Mouse (Mus musculus) frontal cortex, adult (tissue): ENCODE data around the gene Irgc1.
"Not testable (repeated sequence)": the region's sequence is repeated elsewhere in the genome, so short reads cannot be mapped to it uniquely, and the experiment has no call there.

Source experiments
- ATAC-seq: cut with Nextera tagmentation; 2 replicates; pipeline ENCODE4 v1.9.2; 2017; ENCODE audit warnings: mild to moderate bottlenecking, moderate library complexity, mixed read lengths; ENCODE audit not compliant: low TSS enrichment

The Irgc1 gene

GRCm38 (mm10) chr7:24435305-24435704 lies 16.8 kb downstream of the Irgc1 start:
- no peak for ATAC-seq

DNA sequence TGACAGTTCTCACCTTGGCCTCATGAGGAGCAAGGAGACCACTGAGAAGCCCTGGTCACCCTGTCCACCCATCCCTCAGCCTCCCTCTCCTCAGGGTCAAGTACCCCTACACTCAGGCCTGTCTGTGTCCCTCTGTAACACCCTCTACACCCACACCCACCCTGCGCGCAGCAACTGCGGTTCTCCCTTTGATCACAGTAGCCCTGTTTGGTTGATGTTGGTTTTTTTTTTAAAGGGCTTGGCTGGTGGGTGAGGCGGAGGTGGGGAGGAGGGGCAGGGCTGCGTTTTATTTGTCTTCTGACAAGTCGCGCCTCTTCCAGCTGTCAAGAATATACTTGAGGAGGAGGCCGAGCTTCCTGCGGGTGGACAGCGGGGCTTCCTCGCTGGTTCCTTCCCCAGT lies 20.4 kb downstream of the Irgc1 start:
- no peak for ATAC-seq

DNA sequence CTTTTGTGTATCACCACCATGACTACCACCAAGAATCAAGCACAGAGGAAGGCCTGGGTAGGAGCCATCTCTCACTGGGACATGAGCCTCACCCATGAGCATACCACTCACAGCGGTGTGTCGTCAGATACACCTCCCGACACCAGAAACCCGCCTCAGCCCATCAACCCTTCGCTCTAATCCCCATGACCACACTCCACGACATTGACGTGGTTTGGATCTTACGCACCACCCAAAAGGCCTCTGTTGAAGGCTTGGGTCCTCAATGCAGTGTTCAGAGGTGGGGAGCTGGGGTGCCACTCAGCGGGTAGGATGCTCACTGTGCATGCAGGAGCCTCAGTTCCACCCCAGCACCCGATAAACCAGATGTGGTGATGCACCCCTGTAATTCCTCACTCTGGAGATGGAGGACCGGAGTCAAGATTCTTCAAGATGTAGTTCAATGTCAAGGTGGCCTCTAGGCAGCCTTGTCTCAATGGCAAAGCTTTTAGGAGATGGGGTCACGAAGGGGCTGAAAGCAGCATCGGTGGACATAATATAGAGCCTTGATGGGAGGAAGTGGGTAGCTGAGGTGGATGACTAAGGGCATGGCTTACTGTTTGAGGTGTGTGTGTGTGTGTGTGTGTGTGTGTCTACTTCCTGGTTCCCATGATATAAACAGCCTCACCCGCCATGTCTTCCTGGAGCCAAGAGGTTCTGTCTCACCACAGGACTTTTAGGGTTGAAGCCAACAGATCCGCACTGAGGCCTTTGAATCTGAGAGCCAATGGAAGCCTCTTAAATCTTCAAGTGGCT lies 21.3 kb downstream of the Irgc1 start:
- ATAC-seq: no peak

GRCm38 (mm10) chr7:24429413-24430112 lies 22.5 kb downstream of the Irgc1 start:
- ATAC-seq: peak; percentile 81

GRCm38 (mm10) chr7:24428725-24429124 lies 23.4 kb downstream of the Irgc1 start:
- ATAC-seq: no peak

- ATAC-seq: no peak
Measured at GRCm38 (mm10) chr7:24427168-24427567, 24.9 kb downstream of the Irgc1 start.

DNA sequence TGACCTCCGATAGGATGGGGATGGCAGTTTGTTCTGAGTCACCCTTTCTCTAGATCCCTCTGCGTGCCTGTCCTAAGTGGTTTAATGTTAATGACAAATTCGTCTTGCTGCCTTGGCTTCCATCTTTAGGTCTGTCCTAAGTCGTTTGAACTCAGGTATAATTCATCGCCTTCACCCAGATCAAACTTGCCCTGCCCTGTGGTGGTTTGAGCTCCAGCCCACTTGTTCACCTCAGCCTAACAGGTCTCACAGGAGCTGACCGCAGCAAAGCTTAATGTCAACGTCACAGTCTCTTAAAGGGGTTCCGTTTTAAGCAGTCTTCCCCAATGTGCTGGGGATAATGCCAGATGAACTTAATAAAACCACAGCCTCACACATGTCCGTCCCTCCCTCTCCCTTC lies 26.2 kb downstream of the Irgc1 start:
- no peak for ATAC-seq

GRCm38 (mm10) chr7:24423956-24424732 lies 28.0 kb downstream of the Irgc1 start:
- no peak for ATAC-seq

- no peak for ATAC-seq
Measured at GRCm38 (mm10) chr7:24423107-24423763, 28.9 kb downstream of the Irgc1 start.

DNA sequence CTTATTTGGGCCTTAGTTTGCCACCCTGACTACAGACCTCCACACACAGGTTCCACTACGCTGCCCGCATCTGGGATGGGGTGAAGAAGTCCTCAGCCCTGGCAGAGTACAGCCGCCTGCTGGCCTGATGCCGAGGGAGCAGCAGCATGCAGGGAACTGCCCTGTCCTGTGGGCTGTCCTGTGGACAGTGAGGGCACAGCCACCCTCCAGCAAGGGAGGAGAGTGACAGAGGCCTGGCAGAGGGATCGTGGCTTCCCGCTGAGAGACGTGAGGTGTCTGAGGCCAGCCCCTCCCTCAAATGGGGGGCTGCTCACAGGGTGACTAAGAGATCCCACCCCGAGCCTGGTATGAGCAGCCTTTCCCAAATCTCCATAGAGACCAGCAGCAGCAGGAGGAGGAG lies 29.8 kb downstream of the Irgc1 start:
- ATAC-seq: no peak

- no peak for ATAC-seq
Measured at GRCm38 (mm10) chr7:24421648-24422047, 30.4 kb downstream of the Irgc1 start.

GRCm38 (mm10) chr7:24419579-24419978 lies 32.5 kb downstream of the Irgc1 start:
- 0 out of 2 replicates have a peak, but pooled peaks have one; percentile 21 for ATAC-seq

DNA sequence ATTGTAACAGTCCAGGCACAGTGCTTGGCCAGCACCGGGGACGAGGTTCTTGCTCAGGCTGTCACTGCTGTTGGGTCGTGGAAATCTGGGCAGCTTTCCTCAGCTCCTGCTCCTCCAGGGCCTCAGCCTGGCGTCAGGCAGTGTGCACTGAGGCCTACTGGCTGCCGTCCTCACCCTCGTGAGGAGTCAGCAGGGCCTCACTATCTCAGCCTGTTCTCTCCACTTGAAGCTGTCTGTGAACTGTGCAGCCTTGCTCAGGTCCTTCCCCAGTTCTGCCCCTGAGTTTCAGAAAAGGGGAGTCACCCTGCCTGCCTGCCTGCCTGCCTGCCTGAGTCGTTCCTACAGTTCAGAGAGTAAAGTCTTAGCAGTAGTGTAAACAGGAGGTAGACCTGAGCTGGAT lies 36.8 kb downstream of the Irgc1 start:
- ATAC-seq: no peak

- no peak for ATAC-seq
Measured at GRCm38 (mm10) chr7:24413630-24414029, 38.5 kb downstream of the Irgc1 start.

DNA sequence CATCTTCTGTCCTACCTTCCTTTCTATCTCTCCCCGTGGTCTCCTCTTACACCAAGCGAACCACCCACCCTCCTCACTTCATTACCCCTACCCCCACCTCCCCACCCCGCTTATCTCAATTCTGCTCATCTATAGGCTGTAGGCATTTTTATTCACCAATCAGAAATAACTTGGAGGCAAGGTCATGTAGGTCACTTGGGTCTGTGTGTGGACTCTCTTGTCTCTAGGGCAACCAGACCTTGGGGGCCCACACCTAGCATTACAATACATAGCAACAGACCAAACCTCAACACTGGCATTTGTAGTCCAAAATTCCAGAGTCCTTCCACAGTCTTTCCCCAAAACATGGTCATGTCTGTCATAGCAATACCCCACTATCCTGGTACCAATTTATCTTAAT lies 41.3 kb downstream of the Irgc1 start:
- ATAC-seq: no peak

- ATAC-seq: no peak
Measured at GRCm38 (mm10) chr7:24410123-24410522, 42.0 kb downstream of the Irgc1 start.

DNA sequence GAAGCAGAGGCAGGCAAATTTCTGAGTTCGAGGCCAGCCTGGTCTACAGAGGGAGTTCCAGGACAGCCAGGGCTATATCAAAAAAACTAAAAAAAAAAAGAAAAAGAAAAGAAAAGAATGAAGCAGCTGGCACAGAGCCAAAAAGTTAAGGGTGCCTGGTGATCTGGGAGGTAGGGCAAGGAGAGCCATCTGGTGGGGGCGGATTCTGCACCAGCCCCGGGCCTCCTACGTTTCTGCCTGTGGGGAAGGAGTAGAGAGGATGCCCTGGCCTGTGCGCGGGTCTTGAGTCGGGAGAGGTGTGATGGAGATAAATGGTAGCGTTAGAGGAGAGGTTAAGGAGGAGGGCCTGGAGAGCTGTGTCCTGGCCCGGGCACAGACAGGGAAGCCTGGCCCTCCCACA lies 43.9 kb downstream of the Irgc1 start:
- no peak for ATAC-seq

DNA sequence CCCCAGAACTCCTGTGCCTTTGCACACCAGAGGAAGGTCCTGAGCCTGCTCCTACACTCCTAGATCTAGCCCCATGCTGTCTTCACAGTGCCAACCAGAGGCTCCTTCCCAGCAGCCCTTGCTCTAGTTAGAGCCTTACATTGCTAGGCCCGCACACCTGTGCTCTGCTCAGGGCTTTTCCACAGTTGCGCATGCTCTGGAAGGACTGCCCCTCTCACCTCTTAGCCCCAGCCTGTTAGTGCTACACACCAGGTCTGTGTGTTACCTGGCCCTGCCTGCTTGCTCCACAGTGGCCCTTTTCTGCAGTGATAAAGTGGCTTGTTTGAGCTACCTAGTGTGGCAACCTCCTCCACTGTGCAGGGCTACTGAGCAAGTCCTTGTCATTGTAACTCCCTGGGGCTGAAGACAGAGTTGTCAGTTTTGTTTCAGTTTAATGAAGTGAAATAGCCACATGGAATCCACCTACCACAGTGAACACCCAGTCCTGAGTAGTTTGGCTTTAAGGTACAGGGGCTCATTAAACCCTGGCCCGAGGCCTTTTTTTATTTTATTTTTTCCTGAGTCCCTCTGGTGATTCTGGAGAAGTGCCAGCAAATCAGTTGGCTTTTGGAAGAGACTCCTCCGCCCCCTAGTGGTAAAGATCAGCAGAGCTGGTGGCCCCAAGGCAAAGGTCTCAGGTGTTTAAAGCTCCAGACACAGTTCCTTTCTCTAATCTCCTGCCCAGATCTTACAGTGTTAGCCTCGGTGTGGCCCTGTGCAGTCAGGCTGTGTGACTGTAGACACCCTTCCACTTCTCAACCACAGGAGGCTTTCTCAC lies 45.4 kb downstream of the Irgc1 start:
- no peak; the same call in 1 of the 2 replicates for ATAC-seq

DNA sequence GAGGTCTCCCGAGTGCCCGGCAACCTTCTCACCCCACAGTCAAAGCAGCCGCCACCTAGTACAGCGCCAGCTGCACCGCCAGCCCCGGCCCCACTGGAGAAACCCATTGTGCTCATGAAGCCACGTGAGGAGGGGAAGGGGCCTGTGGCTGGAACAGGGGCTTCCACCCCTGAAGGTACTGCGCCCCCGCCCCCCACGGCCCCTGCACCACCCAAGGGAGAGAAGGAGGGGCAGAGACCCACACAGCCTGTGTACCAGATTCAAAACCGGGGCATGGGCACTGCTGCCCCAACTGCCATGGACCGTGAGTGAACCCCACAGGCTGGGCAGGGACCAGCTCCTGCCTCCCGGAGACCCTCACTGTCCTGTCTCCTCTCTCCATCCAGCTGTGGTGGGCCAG lies 46.4 kb downstream of the Irgc1 start:
- ATAC-seq: no peak

- ATAC-seq: no peak
Measured at GRCm38 (mm10) chr7:24402851-24403250, 49.2 kb downstream of the Irgc1 start.

DNA sequence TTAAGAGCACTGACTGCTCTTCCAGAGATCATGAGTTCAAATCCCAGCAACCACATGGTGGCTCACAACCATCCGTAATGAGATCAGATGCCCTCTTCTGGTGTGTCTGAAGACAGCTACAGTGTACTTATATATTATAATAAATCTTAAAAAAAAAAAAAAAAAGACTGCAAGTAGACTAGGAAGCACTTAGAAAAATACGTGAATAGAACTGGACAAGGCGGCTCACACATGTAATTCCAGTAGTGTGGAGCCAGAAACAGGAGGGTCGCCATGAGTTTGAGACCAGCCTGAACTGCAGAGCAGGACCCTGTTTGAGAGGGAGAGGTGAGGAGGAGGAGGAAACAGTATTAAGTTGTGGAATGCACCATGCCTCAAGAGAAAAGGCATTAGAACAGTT lies 51.6 kb downstream of the Irgc1 start:
- not testable (repeated sequence) for ATAC-seq
